Mouse (Mus musculus): ENCODE results near the gene Tjp2. TPM values are rescaled to one million over a fixed set of nuclear protein-coding genes. Genes with fewer than 3 reads are reported as not detected.

The Tjp2 gene
- polyA plus RNA-seq, 1 experiment from 2014 or later, result 31.0 TPM

GRCm38 (mm10) chr19:24173608-24174523 is 51.0 kb downstream of the Tjp2 start:
- Histone ChIP-seq H3K27ac (ENCODE audit: low read length) (peak overlapping the region; percentile 80), H3K36me3 (ENCODE audit: insufficient read depth, low read length) (no peaks in the 10 kb centered on the region), H3K27me3 (ENCODE audit: insufficient read depth, low read length) (no peaks in the 10 kb centered on the region), H3K9me3 (ENCODE audit: low read length) (no peaks in the 10 kb centered on the region), H3K4me3 (ENCODE audit: low read length) (peak overlapping the region; percentile 79), H3K9ac (replicated peaks; ENCODE audit: low read length) (peak overlapping the region; percentile 88), H3K4me2 (replicated peaks; ENCODE audit: low read depth, low read length) (peak overlapping the region; percentile 78), H3K4me1 (ENCODE audit: insufficient read depth, low read length) (peaks cover 19% of the 10 kb centered on the region)
- ATAC-seq (ENCODE audit: low FRiP score, low TSS enrichment), result peak; percentile 96
- under 1% methylated on average over 92 of the region's 103 CpGs for WGBS

- 33% methylated on average over 6 of the region's 6 CpGs for WGBS
- Histone ChIP-seq H3K27ac (ENCODE audit: low read length) (no peak overlapping the region; the same call in 1 of the 2 replicates), H3K4me1 (ENCODE audit: insufficient read depth, low read length) (peaks cover 22% of the 10 kb centered on the region), H3K4me3 (ENCODE audit: low read length) (peak overlapping the region; percentile 79), H3K36me3 (ENCODE audit: insufficient read depth, low read length) (no peaks in the 10 kb centered on the region), H3K4me2 (replicated peaks; ENCODE audit: low read depth, low read length) (peak overlapping the region; percentile 78), H3K9ac (replicated peaks; ENCODE audit: low read length) (peak overlapping the region; percentile 88), H3K27me3 (ENCODE audit: insufficient read depth, low read length) (no peaks in the 10 kb centered on the region), H3K9me3 (ENCODE audit: low read length) (no peaks in the 10 kb centered on the region)
- no peak for ATAC-seq (ENCODE audit: low FRiP score, low TSS enrichment)
These were observed 51.8 kb downstream of the Tjp2 start for GRCm38 (mm10) chr19:24173020-24173419.

- no peaks in the 10 kb centered on the region for H3K36me3 ChIP-seq (ENCODE audit: insufficient read depth, low read length)
These were observed 56.3 kb downstream of the Tjp2 start for GRCm38 (mm10) chr19:24168531-24168930.

DNA sequence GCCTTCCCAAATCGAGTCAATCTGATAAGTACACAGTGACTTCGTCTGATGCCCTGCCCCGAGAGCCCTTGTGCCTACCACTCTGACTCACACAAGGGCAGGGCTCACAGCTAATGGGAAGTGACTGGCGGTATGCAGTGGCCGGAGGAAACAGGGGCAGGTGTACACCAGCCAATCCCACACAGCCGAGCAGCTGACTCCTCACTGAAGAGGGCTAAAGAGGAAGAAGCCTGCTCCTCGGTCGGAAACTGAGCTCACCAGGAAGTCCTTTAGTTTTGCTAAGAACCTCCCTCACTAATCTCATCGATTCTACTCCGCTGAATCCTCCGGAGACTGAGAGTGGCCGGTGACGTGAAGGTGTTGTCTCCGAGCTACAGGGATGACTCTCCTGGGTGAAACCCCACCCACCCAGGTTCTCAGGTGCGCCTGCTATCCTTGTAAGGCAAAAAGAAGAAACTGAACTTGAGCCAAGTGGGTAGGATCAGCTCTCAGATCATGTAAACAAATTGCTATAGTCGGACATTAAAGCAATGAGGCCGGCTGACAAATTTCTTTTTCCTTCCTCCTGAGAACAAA is 58.2 kb downstream of the Tjp2 start:
- peak; percentile 91 for ATAC-seq (ENCODE audit: low FRiP score, low TSS enrichment)
- Histone ChIP-seq H3K27me3 (ENCODE audit: insufficient read depth, low read length) (no peaks in the 10 kb centered on the region), H3K9ac (replicated peaks; ENCODE audit: low read length) (peak overlapping the region; percentile 42), H3K27ac (ENCODE audit: low read length) (peak overlapping the region; percentile 30), H3K4me3 (ENCODE audit: low read length) (peak overlapping the region; percentile 14; the same call in 1 of the 2 replicates), H3K4me1 (ENCODE audit: insufficient read depth, low read length) (peaks cover 39% of the 10 kb centered on the region), H3K9me3 (ENCODE audit: low read length) (no peaks in the 10 kb centered on the region), H3K36me3 (ENCODE audit: insufficient read depth, low read length) (no peaks in the 10 kb centered on the region), H3K4me2 (replicated peaks; ENCODE audit: low read depth, low read length) (peak overlapping the region; percentile 41)
- WGBS, result 20% methylated on average over 17 of the region's 17 CpGs

More at GRCm38 (mm10) chr19:24168531-24168930, 56.3 kb downstream of the Tjp2 start:
- Histone ChIP-seq H3K4me3 (ENCODE audit: low read length) (no peak overlapping the region), H3K27me3 (ENCODE audit: insufficient read depth, low read length) (no peaks in the 10 kb centered on the region), H3K9ac (replicated peaks; ENCODE audit: low read length) (no peak overlapping the region), H3K4me1 (ENCODE audit: insufficient read depth, low read length) (peaks cover 48% of the 10 kb centered on the region), H3K27ac (ENCODE audit: low read length) (no peak overlapping the region), H3K4me2 (replicated peaks; ENCODE audit: low read depth, low read length) (no peak overlapping the region), H3K9me3 (ENCODE audit: low read length) (no peaks in the 10 kb centered on the region)
- no peak for ATAC-seq (ENCODE audit: low FRiP score, low TSS enrichment)
- 81% methylated on average over 10 of the region's 10 CpGs for WGBS

DNA sequence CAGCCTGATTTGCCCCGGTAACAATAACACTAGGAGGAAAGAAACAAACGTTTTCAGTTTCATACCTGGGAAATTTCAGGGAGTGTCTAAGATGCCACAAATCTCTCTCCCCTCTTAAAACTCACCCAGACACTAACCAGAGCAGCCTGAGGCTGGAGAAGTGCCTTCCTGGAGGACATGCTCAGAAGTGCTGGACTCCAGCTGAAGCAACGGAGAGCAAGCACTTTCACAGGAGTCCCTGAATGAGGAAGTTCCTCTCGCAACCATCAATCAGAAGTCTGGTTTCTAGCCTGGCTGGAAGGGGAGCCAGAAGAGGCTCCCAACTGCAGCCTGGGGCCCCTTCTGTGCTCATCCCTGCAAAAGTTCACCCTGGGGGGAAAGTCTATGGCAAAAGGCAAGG is 60.9 kb downstream of the Tjp2 start:
- Histone ChIP-seq H3K9me3 (ENCODE audit: low read length) (no peaks in the 10 kb centered on the region), H3K4me1 (ENCODE audit: insufficient read depth, low read length) (peaks cover 56% of the 10 kb centered on the region), H3K36me3 (ENCODE audit: insufficient read depth, low read length) (no peaks in the 10 kb centered on the region), H3K9ac (replicated peaks; ENCODE audit: low read length) (no peak overlapping the region; the same call in 1 of the 2 replicates), H3K27me3 (ENCODE audit: insufficient read depth, low read length) (no peaks in the 10 kb centered on the region), H3K4me3 (ENCODE audit: low read length) (no peak overlapping the region), H3K4me2 (replicated peaks; ENCODE audit: low read depth, low read length) (0 out of 2 replicates have a peak overlapping the region, but pooled peaks have one; percentile 2), H3K27ac (ENCODE audit: low read length) (peak overlapping the region; percentile 54)
- WGBS, result 20% methylated on average over 4 of the region's 4 CpGs
- ATAC-seq (ENCODE audit: low FRiP score, low TSS enrichment), result no peak

- H3K9me3 ChIP-seq (ENCODE audit: low read length), result no peaks in the 10 kb centered on the region
- no peak overlapping the region for H3K27ac ChIP-seq (ENCODE audit: low read length)
- no peaks in the 10 kb centered on the region for H3K27me3 ChIP-seq (ENCODE audit: insufficient read depth, low read length)
- peaks cover 46% of the 10 kb centered on the region for H3K4me1 ChIP-seq (ENCODE audit: insufficient read depth, low read length)
- H3K9ac ChIP-seq (replicated peaks; ENCODE audit: low read length), result no peak overlapping the region; the same call in 1 of the 2 replicates
- H3K36me3 ChIP-seq (ENCODE audit: insufficient read depth, low read length), result no peaks in the 10 kb centered on the region
- 43% methylated on average over 8 of the region's 8 CpGs for WGBS
- peak overlapping the region; percentile 3; the same call in 1 of the 2 replicates for H3K4me2 ChIP-seq (replicated peaks; ENCODE audit: low read depth, low read length)
- ATAC-seq (ENCODE audit: low FRiP score, low TSS enrichment), result 0 out of 2 replicates have a peak, but pooled peaks have one; percentile 43
- no peak overlapping the region for H3K4me3 ChIP-seq (ENCODE audit: low read length)
These were observed 64.4 kb downstream of the Tjp2 start for GRCm38 (mm10) chr19:24160460-24160859.

DNA sequence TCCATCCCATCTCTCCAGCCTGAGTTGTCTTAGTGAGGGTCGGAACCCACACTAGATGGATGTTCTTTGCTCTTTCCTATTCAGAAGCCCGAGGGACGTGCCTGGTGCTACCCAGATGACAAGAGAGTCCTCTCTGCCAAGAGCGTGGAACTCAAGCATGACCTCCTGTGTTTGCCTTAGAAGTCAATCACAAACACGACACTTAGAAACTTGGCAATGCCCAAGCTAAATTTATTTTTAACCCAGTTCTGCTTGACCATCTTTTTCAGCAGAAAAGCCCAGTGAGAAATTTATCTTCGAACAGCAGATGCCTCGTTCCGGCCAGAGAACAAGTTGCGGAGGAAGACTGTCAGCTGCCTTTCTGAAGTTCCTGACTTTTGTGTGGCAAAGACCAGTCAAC is 65.1 kb downstream of the Tjp2 start:
- Histone ChIP-seq H3K4me2 (replicated peaks; ENCODE audit: low read depth, low read length) (peak overlapping the region; percentile 17), H3K4me3 (ENCODE audit: low read length) (no peak overlapping the region), H3K27me3 (ENCODE audit: insufficient read depth, low read length) (no peaks in the 10 kb centered on the region), H3K27ac (ENCODE audit: low read length) (no peak overlapping the region), H3K9me3 (ENCODE audit: low read length) (no peaks in the 10 kb centered on the region), H3K36me3 (ENCODE audit: insufficient read depth, low read length) (no peaks in the 10 kb centered on the region), H3K4me1 (ENCODE audit: insufficient read depth, low read length) (peaks cover 46% of the 10 kb centered on the region), H3K9ac (replicated peaks; ENCODE audit: low read length) (no peak overlapping the region)
- WGBS, result 22% methylated on average over 9 of the region's 9 CpGs
- peak; percentile 53; the same call in 1 of the 2 replicates for ATAC-seq (ENCODE audit: low FRiP score, low TSS enrichment)

- Histone ChIP-seq H3K9ac (replicated peaks; ENCODE audit: low read length) (no peak overlapping the region), H3K4me2 (replicated peaks; ENCODE audit: low read depth, low read length) (peak overlapping the region; percentile 17), H3K4me1 (ENCODE audit: insufficient read depth, low read length) (peaks cover 45% of the 10 kb centered on the region), H3K27ac (ENCODE audit: low read length) (no peak overlapping the region), H3K36me3 (ENCODE audit: insufficient read depth, low read length) (no peaks in the 10 kb centered on the region), H3K9me3 (ENCODE audit: low read length) (no peaks in the 10 kb centered on the region), H3K27me3 (ENCODE audit: insufficient read depth, low read length) (no peaks in the 10 kb centered on the region), H3K4me3 (ENCODE audit: low read length) (no peak overlapping the region)
- peak; percentile 73; the same call in 1 of the 2 replicates for ATAC-seq (ENCODE audit: low FRiP score, low TSS enrichment)
- 21% methylated on average over 9 of the region's 9 CpGs for WGBS
These were observed 65.5 kb downstream of the Tjp2 start for GRCm38 (mm10) chr19:24159334-24159733.

GRCm38 (mm10) chr19:24156067-24156455 is 68.8 kb downstream of the Tjp2 start:
- 9% methylated on average over 6 of the region's 6 CpGs for WGBS
- no peaks in the 10 kb centered on the region for H3K27me3 ChIP-seq (ENCODE audit: insufficient read depth, low read length)
- H3K36me3 ChIP-seq (ENCODE audit: insufficient read depth, low read length), result no peaks in the 10 kb centered on the region
- H3K9me3 ChIP-seq (ENCODE audit: low read length), result no peaks in the 10 kb centered on the region
- no peak overlapping the region; the same call in 1 of the 2 replicates for H3K4me2 ChIP-seq (replicated peaks; ENCODE audit: low read depth, low read length)
- H3K9ac ChIP-seq (replicated peaks; ENCODE audit: low read length), result no peak overlapping the region
- H3K4me1 ChIP-seq (ENCODE audit: insufficient read depth, low read length), result peaks cover 35% of the 10 kb centered on the region
- peak overlapping the region; percentile 74 for H3K27ac ChIP-seq (ENCODE audit: low read length)
- no peak for ATAC-seq (ENCODE audit: low FRiP score, low TSS enrichment)
- no peak overlapping the region for H3K4me3 ChIP-seq (ENCODE audit: low read length)
